Mouse (Mus musculus) kidney, adult 18-20 months (tissue): ENCODE results near the gene Olfr15.

Experiments
- DNase-seq: peaks from one replicate; pipeline ENCODE4 v3.0.0; 2021

Olfr15 gene

GRCm38 (mm10) chr16:3876346-3876745 lies 45.7 kb downstream of the Olfr15 start:
- no peak for DNase-seq

DNA sequence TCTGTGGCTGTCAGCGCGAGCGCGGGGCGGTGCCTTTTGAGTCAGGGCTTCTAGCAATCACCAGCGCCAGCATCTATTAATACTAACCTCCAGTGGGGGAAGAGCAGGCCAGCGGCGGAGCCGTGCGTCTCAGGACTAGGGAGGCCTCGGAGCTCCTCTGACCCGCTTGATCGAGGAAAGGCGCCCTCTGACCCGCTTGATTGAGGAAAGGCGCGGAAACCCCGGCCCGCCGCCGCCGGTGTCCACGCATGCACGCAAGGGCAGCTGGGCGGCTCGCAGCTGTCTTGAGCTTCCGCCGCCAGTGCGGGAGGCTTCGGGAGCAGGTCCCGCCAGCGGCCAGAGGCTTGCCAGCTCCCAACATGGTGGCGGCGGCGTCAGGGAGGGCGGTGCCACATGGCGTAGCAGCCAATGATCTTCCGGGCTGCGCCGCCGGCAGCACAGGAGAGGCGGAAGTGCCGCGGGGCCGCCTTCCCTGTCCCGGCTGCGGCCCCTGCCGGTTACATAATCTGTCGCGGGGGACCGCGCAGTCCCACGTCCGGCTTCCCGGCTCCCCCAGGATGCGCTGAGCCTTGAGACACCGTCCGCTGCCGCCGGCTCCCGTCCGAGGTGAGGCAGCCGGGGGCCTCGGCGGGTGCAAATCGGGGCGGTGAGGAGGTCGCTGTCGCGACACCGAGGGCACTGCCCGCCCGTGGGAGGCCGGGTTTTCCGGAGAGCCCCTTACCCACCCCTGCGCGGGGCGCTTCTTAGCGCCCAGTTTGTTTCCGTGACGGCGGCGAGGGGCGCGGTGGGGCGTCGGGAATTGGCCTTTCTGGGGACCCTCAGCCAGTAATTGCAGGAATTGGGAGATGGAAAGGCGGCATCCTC lies 53.8 kb downstream of the Olfr15 start, which contains the start of the genes Zfp597 and Gm20695:
Gene Zfp597 (minus strand): TSS at position 361 of the 864 bp plus-strand sequence.
Gene Gm20695 (plus strand): TSS at position 448 of the 864 bp plus-strand sequence.
- peak; percentile 95 for DNase-seq

- peak; percentile 18 for DNase-seq
Measured at GRCm38 (mm10) chr16:3885065-3885670, 54.5 kb downstream of the Olfr15 start.

GRCm38 (mm10) chr16:3891621-3892295 lies 61.1 kb downstream of the Olfr15 start:
- DNase-seq = no peak

GRCm38 (mm10) chr16:3893739-3894138 lies 63.1 kb downstream of the Olfr15 start:
- DNase-seq = no peak
